Mouse (Mus musculus): ENCODE measurements around the gene Zfp641. TPM values are rescaled to one million over a fixed set of nuclear protein-coding genes. Genes with fewer than 3 reads are reported as not detected.

Zfp641 gene
- 2.3 and 2.9 TPM in 2 replicates for polyA plus RNA-seq (2016; fragmentation: Nextera tagmentation; extraction: Ambion mirVana)

DNA sequence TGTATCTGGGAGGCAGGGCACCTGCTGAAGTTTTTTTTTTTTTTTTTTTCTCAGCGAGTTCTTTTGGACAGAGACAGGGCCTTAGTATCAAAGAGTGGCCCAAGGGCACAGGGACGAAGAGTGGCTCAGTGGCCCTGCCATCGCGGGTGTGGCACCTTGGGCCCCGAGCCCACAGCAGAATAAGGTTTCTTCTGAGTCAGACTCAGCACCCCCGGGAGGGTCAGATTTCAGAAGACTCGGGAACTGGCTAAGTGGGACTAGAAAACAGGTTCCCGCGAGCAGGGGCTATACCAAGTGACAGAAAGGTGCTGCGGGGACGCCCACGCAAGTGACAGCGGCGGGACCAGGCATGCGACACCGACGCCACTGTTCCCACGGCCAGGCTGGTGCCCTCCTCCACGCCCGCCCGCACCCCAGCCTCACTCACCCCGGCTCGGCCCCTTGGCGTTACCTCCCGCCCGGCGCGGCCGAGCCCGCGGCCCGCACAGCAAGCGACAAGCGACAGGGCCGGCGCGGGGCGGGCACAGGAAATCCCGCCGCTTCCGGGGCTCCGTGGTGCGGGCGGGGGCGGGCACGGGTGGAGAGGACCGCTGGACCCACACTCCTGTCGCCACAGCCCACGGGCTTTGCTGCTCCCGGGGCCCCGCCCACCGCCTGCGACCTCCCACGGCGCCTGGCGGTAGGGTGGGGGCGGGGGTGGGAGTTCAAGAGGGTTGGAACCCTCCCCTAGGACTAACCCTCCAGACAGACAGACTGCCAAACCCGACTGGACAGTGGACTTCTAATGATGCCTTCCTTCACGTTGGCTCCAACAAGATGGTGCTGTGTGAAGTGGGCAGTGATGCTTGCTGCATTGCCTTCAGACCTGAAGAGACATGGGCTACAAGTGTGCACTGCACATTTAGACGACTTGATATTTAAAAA lies at the start of gene Zfp641:
Zfp641 (minus strand) TSS at position 534 of the 924 bp plus-strand sequence.
- Histone ChIP-seq H3K27ac (replicated peaks) (no peak within 1 kb of the TSS), H3K9ac (replicated peaks) (peak within 1 kb of the TSS; percentile 87), H3K4me2 (replicated peaks) (peak within 1 kb of the TSS; percentile 91), H3K4me1 (peaks cover 6% of the 10 kb centered on the region; the same call in 1 of the 2 replicates), H3K4me3 (peak within 1 kb of the TSS; percentile 64), H3K27me3 (0 out of 2 replicates have a peak, but pooled peaks cover 3% of the 10 kb centered on the region), H3K9me3 (0 out of 2 replicates have a peak, but pooled peaks cover 5% of the 10 kb centered on the region), H3K36me3 (no peaks in the 10 kb centered on the region)
- ATAC-seq (ENCODE audit: low FRiP score, low read depth), result peak; percentile 54
- WGBS, result 2% methylated on average over 54 of the region's 60 CpGs

DNA sequence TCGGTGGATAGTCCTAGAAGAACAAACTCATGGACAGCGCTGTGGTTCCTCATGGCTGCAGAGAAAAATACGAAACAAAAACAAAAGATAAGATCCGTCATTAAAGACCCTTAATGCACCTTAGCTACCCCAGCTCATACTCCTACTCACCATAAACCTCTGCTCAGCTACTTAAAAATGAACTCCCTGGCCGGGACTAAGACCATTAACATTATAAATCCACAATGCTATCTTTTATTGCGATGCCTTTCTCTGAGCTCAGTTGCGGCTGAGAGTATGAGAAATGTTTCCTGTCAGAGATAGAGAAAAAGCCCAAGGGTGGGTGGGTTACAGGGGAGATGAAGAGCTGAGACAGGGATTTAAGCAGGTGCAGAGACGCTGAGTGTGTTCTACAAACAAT lies 44.9 kb upstream of the Zfp641 start, which contains the start of gene Olfr284:
Olfr284 (minus strand) TSS at position 101 of the 400 bp plus-strand sequence.
- Histone ChIP-seq H3K9me3 (no peaks in the 10 kb centered on the region), H3K9ac (replicated peaks) (no peak within 1 kb of the TSS), H3K27me3 (no peaks in the 10 kb centered on the region), H3K4me3 (no peak within 1 kb of the TSS), H3K4me2 (replicated peaks) (no peak within 1 kb of the TSS), H3K36me3 (no peaks in the 10 kb centered on the region), H3K4me1 (no peaks in the 10 kb centered on the region), H3K27ac (replicated peaks) (no peak within 1 kb of the TSS)
- 91% methylated on average over 8 of the region's 8 CpGs for WGBS
- no peak for ATAC-seq (ENCODE audit: low FRiP score, low read depth)

DNA sequence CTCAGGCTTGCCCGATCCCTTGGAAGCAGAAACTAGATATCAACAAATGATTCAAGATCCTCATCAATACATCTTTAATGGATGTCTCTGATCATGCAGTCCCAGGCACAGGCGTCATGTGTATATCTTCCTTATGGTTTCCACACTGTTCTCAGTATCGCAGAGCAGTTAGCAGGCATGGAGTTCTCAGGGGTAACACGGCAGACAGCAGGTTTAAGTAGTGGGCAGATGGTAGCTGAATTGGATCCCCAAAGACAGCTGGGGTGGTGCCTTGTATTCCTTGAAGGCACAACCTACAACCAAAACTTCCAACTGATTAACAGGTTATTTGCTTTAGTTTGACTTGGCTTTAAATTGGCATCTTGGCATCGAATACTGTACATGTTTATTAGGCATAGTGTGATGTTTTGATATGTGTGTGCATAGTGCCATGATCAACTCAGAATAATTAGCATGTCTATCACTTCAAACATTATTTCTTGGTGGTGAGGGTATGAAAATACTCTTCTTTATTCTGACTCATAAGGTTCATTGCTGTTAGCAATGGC lies 21.3 kb upstream of the Zfp641 start, which contains the start of gene Olfr285:
Olfr285 (minus strand) TSS at position 177 of the 548 bp plus-strand sequence.
- Histone ChIP-seq H3K9me3 (no peaks in the 10 kb centered on the region), H3K36me3 (no peaks in the 10 kb centered on the region), H3K4me3 (no peak within 1 kb of the TSS), H3K27me3 (no peaks in the 10 kb centered on the region), H3K27ac (replicated peaks) (no peak within 1 kb of the TSS), H3K9ac (replicated peaks) (no peak within 1 kb of the TSS), H3K4me1 (no peaks in the 10 kb centered on the region), H3K4me2 (replicated peaks) (no peak within 1 kb of the TSS)
- 91% methylated on average over 5 of the region's 5 CpGs for WGBS
- ATAC-seq (ENCODE audit: low FRiP score, low read depth), result no peak

DNA sequence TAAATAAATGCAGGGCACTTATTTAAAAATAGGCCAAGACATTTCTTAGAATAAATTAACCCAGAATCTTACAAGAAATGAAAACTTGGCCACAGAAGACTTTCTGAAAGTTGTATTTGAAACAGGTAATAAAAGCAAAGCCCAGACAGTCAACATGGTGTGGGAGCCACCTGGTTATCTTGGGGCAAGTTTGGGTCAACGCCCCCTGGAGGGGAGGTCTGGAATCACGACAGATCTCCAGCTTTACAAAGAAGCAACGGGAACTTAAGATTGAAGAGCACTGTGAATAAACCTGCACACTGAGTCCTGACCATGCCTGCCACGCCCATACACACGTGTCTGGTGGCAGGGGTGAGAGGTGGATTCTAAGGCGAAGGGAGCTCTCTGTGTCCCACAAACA lies 19.7 kb upstream of the Zfp641 start:
- no peak for ATAC-seq (ENCODE audit: low FRiP score, low read depth)
- no peak overlapping the region for H3K9ac ChIP-seq (replicated peaks)
- no peaks in the 10 kb centered on the region for H3K9me3 ChIP-seq
- no peaks in the 10 kb centered on the region for H3K27me3 ChIP-seq
- WGBS, result 47% methylated on average over 6 of the region's 6 CpGs
- no peak overlapping the region for H3K4me3 ChIP-seq
- no peaks in the 10 kb centered on the region for H3K4me1 ChIP-seq
- no peak overlapping the region for H3K27ac ChIP-seq (replicated peaks)
- H3K36me3 ChIP-seq, result no peaks in the 10 kb centered on the region
- no peak overlapping the region for H3K4me2 ChIP-seq (replicated peaks)

DNA sequence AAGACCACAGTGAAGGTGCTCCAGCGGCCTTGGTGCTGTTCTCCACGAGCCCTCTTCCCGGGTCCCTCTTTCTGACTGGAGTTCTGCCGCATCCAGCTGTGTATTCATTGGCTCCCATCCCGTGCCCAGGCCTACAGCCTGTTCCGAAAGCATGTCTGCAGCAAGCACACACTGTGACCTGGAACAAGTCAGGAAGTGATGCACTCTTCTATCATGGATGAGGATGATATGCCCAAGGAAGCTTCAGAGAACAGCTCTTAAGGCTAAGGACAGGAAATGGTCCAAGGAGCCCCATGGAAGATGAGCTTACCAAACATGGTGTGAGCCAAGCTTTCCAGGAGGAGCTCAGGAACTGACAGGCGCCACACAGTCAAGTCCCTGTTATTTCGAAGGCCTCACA lies 2.3 kb downstream of the Zfp641 start:
- 89% methylated on average over 8 of the region's 8 CpGs for WGBS
- Histone ChIP-seq H3K4me3 (no peak overlapping the region), H3K36me3 (no peaks in the 10 kb centered on the region), H3K27ac (replicated peaks) (no peak overlapping the region), H3K27me3 (0 out of 2 replicates have a peak, but pooled peaks cover 3% of the 10 kb centered on the region), H3K9me3 (no peaks in the 10 kb centered on the region), H3K4me2 (replicated peaks) (no peak overlapping the region), H3K9ac (replicated peaks) (no peak overlapping the region), H3K4me1 (peaks cover 6% of the 10 kb centered on the region; the same call in 1 of the 2 replicates)
- no peak for ATAC-seq (ENCODE audit: low FRiP score, low read depth)

DNA sequence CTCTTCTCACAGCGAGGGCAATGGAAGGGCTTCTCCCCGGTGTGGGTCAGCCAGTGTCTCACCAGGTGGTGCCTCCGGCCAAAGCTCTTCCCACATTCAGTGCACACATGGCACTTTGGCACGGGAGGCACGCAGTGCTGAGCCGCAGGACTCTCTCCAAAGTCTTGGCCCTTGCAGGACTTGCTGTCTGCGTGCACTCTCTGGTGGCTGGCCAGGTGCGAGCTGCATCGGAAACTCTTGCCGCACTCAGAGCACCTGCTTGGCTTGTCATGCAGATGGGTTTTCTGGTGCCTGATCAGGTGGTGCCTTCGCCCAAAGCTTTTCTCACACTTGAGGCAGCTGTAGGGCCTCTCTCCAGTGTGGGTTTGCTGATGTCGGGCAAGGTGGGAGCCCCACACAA lies 7.4 kb downstream of the Zfp641 start:
- 70% methylated on average over 12 of the region's 12 CpGs for WGBS
- Histone ChIP-seq H3K9ac (replicated peaks) (no peak overlapping the region), H3K27me3 (no peaks in the 10 kb centered on the region)

DNA sequence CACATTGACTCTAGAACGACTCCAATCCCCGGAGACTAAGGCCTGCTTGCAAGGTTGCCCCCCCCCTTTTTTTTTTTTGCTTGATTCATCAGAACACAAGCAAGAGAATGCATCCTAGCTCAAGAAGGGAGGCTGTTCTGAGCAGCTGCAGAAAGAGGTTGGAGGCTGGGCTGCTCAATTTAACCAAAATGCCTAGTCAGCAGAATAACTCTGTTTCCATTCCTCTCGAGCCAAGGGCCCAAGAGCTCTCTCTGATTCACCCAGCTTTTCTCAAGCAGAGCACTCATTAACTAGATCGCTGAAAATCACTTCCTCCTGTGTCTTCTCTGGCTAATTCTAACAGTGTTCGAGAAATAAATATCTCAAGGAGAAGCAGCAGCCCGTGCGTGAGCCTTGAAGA lies 9.5 kb downstream of the Zfp641 start:
- no peaks in the 10 kb centered on the region for H3K4me1 ChIP-seq
- no peak overlapping the region for H3K27ac ChIP-seq (replicated peaks)
- H3K9ac ChIP-seq (replicated peaks), result no peak overlapping the region
- no peaks in the 10 kb centered on the region for H3K27me3 ChIP-seq
- H3K4me3 ChIP-seq, result no peak overlapping the region
- ATAC-seq (ENCODE audit: low FRiP score, low read depth), result no peak
- no peaks in the 10 kb centered on the region for H3K36me3 ChIP-seq
- WGBS, result 82% methylated on average over 7 of the region's 7 CpGs
- H3K9me3 ChIP-seq, result no peaks in the 10 kb centered on the region
- no peak overlapping the region for H3K4me2 ChIP-seq (replicated peaks)

More for the DNA sequence above, 7.4 kb downstream of the Zfp641 start:
- no peak overlapping the region for H3K4me2 ChIP-seq (replicated peaks)
- no peak overlapping the region for H3K27ac ChIP-seq (replicated peaks)
- no peaks in the 10 kb centered on the region for H3K36me3 ChIP-seq
- H3K9me3 ChIP-seq, result no peaks in the 10 kb centered on the region
- H3K4me1 ChIP-seq, result no peaks in the 10 kb centered on the region
- ATAC-seq (ENCODE audit: low FRiP score, low read depth), result no peak
- no peak overlapping the region for H3K4me3 ChIP-seq

DNA sequence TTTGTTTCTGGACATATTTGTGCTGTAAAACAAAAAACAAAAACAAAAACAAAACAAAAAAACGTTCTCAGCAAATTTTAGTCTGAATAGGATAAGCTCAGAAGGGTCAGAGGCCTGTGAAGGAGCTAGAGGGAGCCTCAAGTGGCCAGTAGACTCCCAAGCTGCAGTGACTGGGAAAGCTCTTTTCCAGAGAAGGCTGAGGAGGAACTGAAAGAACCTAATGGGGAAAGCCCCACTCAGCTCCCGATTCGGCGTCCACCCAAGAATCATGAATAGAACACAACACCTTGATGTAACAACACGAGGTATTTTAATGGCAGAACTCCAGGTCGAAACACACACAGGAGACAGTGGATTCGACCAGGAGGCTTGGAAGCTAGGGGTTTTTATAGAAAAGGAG lies 38.2 kb downstream of the Zfp641 start:
- Histone ChIP-seq H3K9me3 (no peaks in the 10 kb centered on the region), H3K4me1 (no peaks in the 10 kb centered on the region), H3K4me3 (no peak overlapping the region), H3K4me2 (replicated peaks) (no peak overlapping the region), H3K9ac (replicated peaks) (no peak overlapping the region), H3K27me3 (no peaks in the 10 kb centered on the region), H3K36me3 (no peaks in the 10 kb centered on the region), H3K27ac (replicated peaks) (no peak overlapping the region)
- ATAC-seq (ENCODE audit: low FRiP score, low read depth), result no peak
- WGBS, result 89% methylated on average over 7 of the region's 7 CpGs

DNA sequence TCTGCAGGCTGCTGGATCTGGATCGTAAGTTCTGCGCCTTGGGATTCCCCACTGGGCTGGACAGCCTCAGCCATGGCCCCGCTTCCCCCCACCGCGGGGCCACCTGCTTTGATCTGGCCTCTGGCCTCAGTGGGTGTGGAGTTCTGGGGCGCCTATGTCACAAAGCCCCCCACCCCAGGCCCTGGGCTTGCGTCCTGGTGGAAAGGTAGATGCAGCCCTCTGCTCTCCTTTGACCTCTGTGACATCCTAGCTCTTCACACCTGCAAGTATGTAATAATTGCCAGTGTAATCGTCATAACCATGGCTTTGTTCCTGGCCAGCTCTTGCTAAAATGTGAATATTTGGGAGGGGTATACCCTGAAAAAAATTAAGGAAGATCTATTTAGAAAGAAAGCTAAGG lies 38.8 kb downstream of the Zfp641 start, which contains the start of gene H1fnt:
H1fnt (minus strand) TSS at position 101 of the 400 bp plus-strand sequence.
- no peaks in the 10 kb centered on the region for H3K36me3 ChIP-seq
- no peak within 1 kb of the TSS for H3K4me3 ChIP-seq
- no peak within 1 kb of the TSS for H3K4me2 ChIP-seq (replicated peaks)
- no peaks in the 10 kb centered on the region for H3K27me3 ChIP-seq
- 90% methylated on average over 8 of the region's 8 CpGs for WGBS
- no peak within 1 kb of the TSS for H3K27ac ChIP-seq (replicated peaks)
- H3K9ac ChIP-seq (replicated peaks), result no peak within 1 kb of the TSS
- no peaks in the 10 kb centered on the region for H3K9me3 ChIP-seq
- H3K4me1 ChIP-seq, result no peaks in the 10 kb centered on the region
- ATAC-seq (ENCODE audit: low FRiP score, low read depth), result no peak

DNA sequence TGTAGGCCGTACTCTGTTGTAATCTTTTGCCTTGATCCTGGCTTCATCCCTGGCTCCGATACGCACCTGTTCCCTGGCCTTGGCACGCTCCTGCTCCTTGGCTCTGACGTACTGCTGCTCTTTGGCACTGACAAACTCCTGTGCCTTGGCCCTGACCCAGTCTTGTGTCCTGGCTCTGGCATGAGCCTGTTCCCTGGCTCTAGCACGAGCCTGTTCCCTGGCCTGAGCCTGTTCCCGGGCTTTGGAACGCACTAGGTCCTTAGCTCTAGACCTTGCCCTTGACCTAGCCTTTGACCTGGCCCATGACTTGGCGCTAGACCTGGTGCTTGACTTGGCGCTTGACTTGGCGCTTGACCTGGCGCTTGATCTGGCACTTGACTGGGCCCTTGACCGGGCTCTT lies 39.7 kb downstream of the Zfp641 start:
- H3K27me3 ChIP-seq, result no peaks in the 10 kb centered on the region
- H3K27ac ChIP-seq (replicated peaks), result no peak overlapping the region
- ATAC-seq (ENCODE audit: low FRiP score, low read depth), result no peak
- H3K4me1 ChIP-seq, result no peaks in the 10 kb centered on the region
- H3K4me2 ChIP-seq (replicated peaks), result no peak overlapping the region
- no peaks in the 10 kb centered on the region for H3K9me3 ChIP-seq
- H3K4me3 ChIP-seq, result no peak overlapping the region
- H3K9ac ChIP-seq (replicated peaks), result no peak overlapping the region
- H3K36me3 ChIP-seq, result no peaks in the 10 kb centered on the region
- 93% methylated on average over 13 of the region's 13 CpGs for WGBS

Measured in midbrain, embryonic 12.5 days (tissue).